Mouse (Mus musculus): Measurements from ENCODE around the gene Adipor1.
"Not testable (repeated sequence)": the region's sequence is repeated elsewhere in the genome, so short reads cannot be mapped to it uniquely, and the experiment has no call there.

The Adipor1 gene

GRCm38 (mm10) chr1:134419751-134420458, 4.7 kb downstream of the Adipor1 start:
- DNase-seq (ENCODE audit: low spot score in 2 of 2), result no peak

- DNase-seq (ENCODE audit: low spot score in 2 of 2), result no peak
These were observed 8.7 kb downstream of the Adipor1 start for GRCm38 (mm10) chr1:134423911-134424310.

GRCm38 (mm10) chr1:134426289-134426688, 11.1 kb downstream of the Adipor1 start:
- DNase-seq (ENCODE audit: low spot score in 2 of 2), result no peak

GRCm38 (mm10) chr1:134433002-134433401, 17.8 kb downstream of the Adipor1 start:
- DNase-seq (ENCODE audit: low spot score in 2 of 2), result no peak

GRCm38 (mm10) chr1:134433473-134433872, 18.3 kb downstream of the Adipor1 start:
- DNase-seq (ENCODE audit: low spot score in 2 of 2), result no peak

GRCm38 (mm10) chr1:134435414-134435813, 20.2 kb downstream of the Adipor1 start:
- DNase-seq (ENCODE audit: low spot score in 2 of 2), result no peak

- DNase-seq (ENCODE audit: low spot score in 2 of 2), result no peak
These were observed 25.3 kb downstream of the Adipor1 start for GRCm38 (mm10) chr1:134440437-134440836.

GRCm38 (mm10) chr1:134441737-134442136, 26.6 kb downstream of the Adipor1 start:
- DNase-seq (ENCODE audit: low spot score in 2 of 2), result not testable (repeated sequence)

GRCm38 (mm10) chr1:134442394-134442793, 27.2 kb downstream of the Adipor1 start:
- DNase-seq (ENCODE audit: low spot score in 2 of 2), result no peak

- DNase-seq (ENCODE audit: low spot score in 2 of 2), result not testable (repeated sequence)
These were observed 28.1 kb downstream of the Adipor1 start for GRCm38 (mm10) chr1:134443288-134443687.

- no peak for DNase-seq (ENCODE audit: low spot score in 2 of 2)
These were observed 30.2 kb downstream of the Adipor1 start for GRCm38 (mm10) chr1:134445418-134445817.

- not testable (repeated sequence) for DNase-seq (ENCODE audit: low spot score in 2 of 2)
These were observed 33.4 kb downstream of the Adipor1 start for GRCm38 (mm10) chr1:134448537-134448936.

GRCm38 (mm10) chr1:134450201-134450600, 35.0 kb downstream of the Adipor1 start:
- no peak for DNase-seq (ENCODE audit: low spot score in 2 of 2)

GRCm38 (mm10) chr1:134450986-134451385, 35.8 kb downstream of the Adipor1 start:
- DNase-seq (ENCODE audit: low spot score in 2 of 2), result peak; percentile 36 to 41

- DNase-seq (ENCODE audit: low spot score in 2 of 2), result peak; percentile 96 to 97
These were observed 40.0 kb downstream of the Adipor1 start, which contains the start of gene Klhl12 for GRCm38 (mm10) chr1:134454904-134455824. Gene Klhl12 (plus strand): TSS chr1:134455531.

- no peak for DNase-seq (ENCODE audit: low spot score in 2 of 2)
These were observed 40.9 kb downstream of the Adipor1 start for GRCm38 (mm10) chr1:134456060-134456459.

- DNase-seq (ENCODE audit: low spot score in 2 of 2), result no peak
These were observed 43.1 kb downstream of the Adipor1 start for GRCm38 (mm10) chr1:134458139-134458727.

- no peak for DNase-seq (ENCODE audit: low spot score in 2 of 2)
These were observed 45.4 kb downstream of the Adipor1 start for GRCm38 (mm10) chr1:134460294-134461284.
